Mouse (Mus musculus): ENCODE results near the gene Zfp593. TPM values are rescaled to one million over a fixed set of nuclear protein-coding genes. Genes with fewer than 3 reads are reported as not detected.
"Not testable (repeated sequence)": the region's sequence is repeated elsewhere in the genome, so short reads cannot be mapped to it uniquely, and the experiment has no call there.

The Zfp593 gene
- polyA plus RNA-seq (2017; shearing (Covaris generic)) = 1 to 10 TPM; 4.7 to 6.4 (median 4.9) TPM

GRCm38 (mm10) chr4:134245148-134245843, at the start of gene Zfp593:
TSS of gene Zfp593 (minus strand) at chr4:134245592.
- ATAC-seq = peak; percentile 95

GRCm38 (mm10) chr4:134293692-134294163, 48.3 kb upstream of the Zfp593 start:
- no peak for ATAC-seq

DNA sequence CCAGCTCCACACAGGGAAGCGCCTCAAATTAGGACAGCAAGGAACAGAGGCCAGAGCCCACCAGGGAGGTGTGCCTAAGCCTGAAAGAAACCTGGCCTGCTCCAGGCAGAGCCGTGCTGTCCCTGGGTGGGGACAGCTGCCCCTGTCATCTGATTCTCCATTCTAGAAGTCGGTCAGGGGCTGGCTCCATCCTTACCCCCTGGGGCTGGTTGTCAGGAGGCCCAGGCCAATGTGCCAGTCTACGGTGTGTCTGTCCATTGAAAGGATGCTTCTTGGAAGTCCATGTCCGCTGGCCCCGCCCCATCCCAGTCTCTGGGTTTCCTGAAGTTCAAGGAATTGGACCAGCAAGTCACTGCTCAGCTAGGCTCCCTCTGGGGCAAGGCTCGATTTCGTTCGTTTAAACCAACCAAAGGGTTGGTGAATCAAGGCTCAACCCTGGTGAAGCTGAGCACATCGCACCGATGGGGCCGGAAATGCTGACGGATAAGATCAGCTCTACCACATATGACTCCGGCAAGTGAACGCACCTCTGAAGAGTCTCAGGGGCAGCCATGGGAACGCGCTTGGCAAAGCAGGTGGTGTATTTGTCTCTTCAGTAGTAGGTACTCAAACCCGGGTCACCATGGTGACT, 47.8 kb upstream of the Zfp593 start:
- ATAC-seq = no peak

GRCm38 (mm10) chr4:134292067-134292466, 46.7 kb upstream of the Zfp593 start:
- ATAC-seq = no peak

DNA sequence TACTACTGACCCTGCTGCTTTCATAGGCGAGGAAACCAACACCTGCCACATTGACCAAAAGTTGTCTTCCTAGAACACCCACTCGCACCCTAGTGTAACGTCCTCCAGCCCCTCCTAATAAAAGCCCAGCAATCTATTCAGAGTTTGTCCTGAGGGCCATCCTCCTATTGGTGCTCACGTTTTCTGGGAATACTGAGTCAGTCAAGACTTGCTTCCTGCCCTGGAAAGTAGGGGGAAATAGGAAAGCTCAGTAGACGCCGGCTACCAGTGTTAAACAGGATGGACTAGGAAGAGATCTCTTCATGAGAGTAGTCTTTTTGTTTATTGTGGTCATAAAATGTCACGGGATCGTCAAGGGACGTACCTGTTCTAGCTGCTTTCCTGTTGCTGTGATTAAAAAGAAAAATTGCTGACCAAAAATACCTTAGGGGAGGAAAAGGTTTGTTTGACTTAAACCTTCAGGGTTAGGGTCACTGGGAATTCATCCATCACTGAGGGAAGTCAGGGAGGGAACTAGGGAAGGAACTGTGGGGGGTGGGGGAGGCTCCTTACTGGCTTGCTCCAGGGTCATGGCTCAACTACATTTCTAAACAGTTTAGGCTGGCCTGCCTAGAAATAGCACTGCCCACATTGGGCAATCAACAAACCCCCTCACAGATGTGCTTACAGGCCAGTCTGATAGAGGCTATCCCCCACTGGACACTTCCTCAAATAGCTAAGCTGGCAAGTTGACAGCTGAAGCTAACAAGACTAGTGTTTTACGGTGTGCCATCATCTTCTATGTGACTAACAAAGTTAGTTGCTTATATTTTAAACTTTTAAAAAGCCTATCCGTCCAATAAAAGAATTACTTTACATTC, 43.2 kb upstream of the Zfp593 start:
- ATAC-seq = no peak

- peak; percentile 81 for ATAC-seq
Observed at GRCm38 (mm10) chr4:134287575-134288025, 42.2 kb upstream of the Zfp593 start, which contains the start of gene Pdik1l. TSS of gene Pdik1l (minus strand) at chr4:134287895.

DNA sequence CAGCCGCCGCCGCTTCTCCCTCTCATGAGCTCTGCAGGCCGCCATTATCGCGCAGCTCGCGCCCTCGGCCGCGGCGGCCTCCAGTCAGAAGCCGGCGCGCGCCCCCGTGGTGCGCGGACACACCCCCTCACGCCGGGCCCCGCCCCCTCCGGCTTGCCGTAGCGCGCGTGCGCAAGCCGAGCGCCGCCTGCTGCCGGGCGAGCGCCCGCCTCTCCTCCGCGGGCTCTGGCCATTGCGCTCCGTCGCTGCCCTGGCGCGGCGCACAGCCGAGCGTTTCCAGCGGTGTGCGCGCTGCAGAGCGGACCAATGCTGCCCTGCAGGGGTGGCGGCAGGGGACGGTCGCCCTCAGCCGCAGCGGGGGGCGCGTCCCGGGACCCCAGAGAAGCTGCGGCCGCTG, 41.8 kb upstream of the Zfp593 start:
- ATAC-seq = peak; percentile 79

DNA sequence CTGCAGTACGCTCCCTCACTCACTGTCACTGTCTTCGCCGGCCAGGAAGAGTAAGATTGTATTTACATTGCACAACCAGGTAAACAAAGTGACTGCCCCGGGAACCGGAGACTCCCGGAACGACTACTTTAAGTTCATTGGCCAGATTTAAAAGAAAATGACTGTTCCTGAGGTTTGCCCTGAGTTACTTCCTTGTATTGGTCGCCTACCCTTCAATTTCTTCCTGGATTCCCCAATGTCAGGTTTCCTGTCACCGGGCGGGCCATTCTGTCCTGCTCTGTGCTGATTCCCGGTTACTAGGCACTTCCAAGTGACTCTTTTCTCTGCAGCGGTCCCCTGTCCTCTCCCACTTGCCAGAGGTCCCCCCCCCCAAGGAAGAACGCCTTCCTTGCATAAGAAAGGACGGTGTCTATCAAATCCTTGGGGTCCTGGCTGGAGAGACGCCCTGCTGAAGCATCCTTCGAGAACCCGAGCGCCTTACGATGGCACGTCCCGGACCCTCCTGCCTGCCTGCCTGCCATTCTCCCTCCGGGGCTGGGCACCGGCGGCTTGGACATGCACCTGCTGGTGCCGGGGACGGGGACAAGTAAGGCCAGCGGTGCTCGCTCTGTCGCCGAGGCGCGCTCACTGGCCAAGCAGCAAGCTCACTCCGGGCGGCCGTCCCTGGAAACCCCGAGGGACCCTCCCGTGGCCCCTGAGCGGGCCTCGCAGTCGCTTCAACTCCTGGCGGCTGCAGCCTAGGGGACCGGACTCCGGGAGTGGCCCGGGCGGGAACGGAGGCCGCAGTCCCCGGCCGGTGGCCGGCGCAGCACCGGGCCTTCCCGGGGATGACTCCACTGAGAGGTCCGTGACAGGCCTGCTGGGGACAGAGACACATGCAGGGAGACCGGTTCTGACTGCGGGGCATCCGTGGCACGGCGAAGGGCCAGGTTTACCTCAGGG, 41.1 kb upstream of the Zfp593 start:
- ATAC-seq = no peak

- no peak for ATAC-seq
Observed at GRCm38 (mm10) chr4:134284942-134285341, 39.5 kb upstream of the Zfp593 start.

GRCm38 (mm10) chr4:134273417-134274345, 28.3 kb upstream of the Zfp593 start:
- ATAC-seq = peak; percentile 99

DNA sequence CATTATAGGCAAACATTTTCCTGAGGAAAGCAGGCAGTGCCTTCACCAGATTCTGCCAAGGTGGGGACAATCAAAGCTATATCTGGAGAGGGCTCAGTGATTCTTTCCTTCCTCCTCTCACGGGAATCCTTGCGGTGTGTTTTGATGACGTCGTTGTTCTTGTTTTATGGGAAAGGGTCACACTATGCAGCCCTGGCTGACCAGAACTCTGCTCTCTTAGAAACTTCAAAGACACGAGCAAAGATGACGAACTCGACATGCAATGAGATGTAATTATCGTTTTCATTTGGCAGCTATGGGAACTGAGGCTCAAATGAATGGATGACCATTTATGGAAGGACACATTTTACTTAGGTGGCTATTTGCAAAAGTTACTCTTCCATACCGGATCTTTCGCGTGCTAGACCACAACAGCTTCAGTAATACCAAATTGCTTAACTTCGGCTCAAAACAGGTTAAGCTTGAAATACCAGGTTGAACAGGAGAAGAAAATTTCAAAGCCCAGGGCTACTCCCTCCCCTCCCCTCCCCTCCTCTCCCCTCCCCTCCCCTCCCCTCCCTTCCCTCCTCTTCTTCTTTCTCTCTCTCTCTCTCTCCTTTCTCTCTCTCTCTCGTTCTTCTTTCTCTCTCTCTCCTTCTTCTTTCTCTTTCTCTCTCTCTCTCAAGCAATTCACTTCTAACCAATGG, 27.5 kb upstream of the Zfp593 start:
- ATAC-seq = no peak

DNA sequence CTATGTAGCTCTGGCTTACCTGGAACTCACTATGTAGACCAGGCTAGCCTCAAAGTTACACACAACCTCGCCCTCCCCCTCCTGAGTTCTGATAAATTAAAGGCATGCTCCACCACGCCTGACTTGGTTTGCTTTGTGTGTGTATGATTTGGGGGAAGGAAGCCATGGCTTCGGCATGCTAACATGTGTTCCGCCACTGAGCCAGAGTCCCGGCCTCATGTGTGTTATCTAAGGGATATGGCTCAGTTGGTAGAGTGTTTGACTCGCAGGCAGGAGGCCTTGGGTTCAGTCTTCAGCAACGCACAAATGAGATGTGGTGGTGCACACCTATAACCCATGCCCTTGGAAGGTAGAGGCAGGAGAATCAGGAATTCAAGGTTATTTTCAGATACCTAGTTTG, 26.6 kb upstream of the Zfp593 start:
- no peak for ATAC-seq

GRCm38 (mm10) chr4:134269622-134270021, 24.2 kb upstream of the Zfp593 start:
- ATAC-seq = not testable (repeated sequence)

DNA sequence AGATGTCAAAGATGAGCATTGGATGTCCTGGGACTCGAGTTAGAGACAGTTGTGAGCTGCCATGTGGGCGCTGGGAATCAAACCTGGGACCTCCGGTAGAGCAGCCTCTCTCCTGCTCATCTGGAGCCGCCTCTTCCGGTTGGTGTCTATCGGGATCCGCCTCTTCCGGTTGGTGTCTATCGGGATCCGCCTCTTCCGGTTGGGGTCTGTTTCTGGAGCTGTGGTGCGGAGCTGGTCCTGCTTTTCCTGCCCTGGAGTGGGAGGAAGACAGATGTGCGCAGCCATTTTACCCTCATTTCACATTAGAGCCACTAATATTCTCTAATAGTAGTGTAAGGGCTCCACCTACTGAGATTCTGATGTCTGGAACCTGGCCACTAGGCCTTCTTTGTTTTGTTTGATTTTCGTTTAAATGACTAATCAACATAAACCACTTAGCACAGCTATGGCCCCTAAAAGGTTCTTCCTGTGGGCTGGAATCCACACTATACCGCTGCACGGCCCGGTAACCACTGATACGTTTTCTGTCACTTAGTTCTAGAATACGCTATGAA, 22.8 kb upstream of the Zfp593 start:
- no peak for ATAC-seq

- ATAC-seq = no peak
Observed at GRCm38 (mm10) chr4:134265860-134266585, 20.6 kb upstream of the Zfp593 start.

DNA sequence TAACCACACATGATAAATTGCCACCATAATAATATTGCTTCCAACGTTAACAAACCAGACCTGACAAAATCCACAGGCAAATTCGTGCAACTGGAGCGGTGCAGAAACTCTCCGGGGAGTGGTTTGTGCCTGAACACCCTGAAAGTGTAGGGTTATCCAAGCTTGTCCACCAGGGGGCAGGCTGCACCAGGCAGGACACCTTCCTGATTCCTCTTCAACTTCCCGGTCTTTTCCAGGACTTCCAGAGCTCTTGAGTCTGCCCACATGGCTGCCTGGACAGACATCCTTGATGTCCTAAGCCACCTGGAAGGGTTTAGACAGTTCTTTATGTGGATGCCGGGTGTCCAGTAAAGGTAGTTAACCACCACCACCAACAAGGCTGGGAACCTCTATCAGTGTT, 17.8 kb upstream of the Zfp593 start:
- ATAC-seq = no peak

- ATAC-seq = no peak
Observed at GRCm38 (mm10) chr4:134258354-134258753, 13.0 kb upstream of the Zfp593 start.

DNA sequence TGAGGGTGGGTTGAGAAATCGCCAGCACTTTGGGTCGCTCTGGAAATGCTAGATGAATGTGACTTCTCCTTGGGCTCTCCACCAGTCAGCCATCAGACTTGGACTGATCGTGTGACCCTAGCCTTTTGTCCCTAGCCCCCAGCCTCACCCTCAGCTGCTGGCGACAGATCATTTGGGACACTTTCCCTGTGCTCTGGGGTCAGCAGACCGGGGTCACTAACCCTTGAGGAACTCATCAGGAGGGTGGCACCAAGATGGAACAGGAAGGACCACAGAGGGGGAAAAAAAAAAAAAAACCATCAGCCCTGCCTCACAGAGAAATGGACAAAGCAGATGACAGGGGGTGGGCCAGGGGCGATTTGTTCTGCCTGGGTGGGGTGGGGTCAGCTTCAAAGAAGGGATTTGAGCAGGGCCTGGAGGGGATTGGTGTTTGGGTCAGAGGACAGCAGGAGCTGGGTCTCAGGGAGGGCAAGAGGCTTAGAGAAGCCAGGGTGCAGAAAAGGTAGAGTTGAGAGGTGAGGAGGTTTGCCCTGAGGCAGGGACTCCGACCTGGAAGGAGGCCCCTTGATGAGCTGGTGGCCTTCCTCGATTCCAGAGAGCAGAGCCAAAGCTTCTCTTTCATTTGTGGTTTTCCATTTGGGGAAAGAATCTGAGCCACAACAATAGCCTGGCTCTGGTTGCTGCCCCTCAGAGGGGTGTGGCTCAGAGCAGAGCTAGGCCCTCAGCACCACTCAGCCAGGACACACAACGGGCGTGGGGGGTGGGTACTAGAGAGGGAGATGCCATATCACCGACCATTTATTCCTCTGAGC, 12.0 kb upstream of the Zfp593 start:
- ATAC-seq = no peak

Data from inflammation-experienced regulatory T-cells, adult 6 months (primary cell).